Mouse (Mus musculus): Measurements from ENCODE around the gene Trim27. TPM values are rescaled to one million over a fixed set of nuclear protein-coding genes. Genes with fewer than 3 reads are reported as not detected.

The Trim27 gene
- polyA plus RNA-seq, 1 experiment from 2014 or later = 148 TPM

DNA sequence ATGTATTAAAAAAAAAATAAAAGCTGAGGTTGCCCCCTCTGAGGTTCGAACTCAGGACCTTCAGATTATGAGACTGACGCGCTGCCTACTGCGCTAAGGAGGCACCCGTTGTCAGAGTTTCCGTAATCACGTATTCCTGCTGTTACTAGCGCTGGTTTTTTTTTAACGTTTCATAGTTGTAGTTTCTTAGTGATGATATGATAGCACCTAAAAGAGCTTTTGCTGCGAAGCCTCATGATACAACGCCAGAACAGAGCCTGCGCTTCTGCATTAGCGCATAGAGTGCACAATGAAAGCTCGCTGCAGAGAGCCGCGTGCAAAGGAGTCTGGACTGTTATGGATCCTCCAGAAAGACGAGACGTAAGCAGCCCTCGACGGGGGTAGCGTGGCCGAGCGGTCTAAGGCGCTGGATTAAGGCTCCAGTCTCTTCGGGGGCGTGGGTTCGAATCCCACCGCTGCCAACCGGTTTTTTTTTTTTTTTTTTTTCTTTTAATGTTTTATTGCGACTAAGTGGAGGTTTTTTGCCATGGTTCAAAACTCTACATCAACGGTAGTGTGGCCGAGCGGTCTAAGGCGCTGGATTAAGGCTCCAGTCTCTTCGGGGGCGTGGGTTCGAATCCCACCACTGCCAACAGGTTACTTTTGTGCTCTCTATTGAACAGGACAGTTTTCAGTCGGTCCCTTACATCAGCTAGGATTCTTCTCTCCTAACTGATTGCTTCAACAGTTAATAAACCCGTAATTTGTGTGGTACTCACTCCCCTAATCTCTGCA, 9.4 kb upstream of the Trim27 start:
- Histone ChIP-seq H3K36me3 (replicated peaks; ENCODE audit: control insufficient read depth, insufficient read depth, low read depth, low read length) (no peaks in the 10 kb centered on the region), H3K4me1 (ENCODE audit: control insufficient read depth, insufficient read depth, low read length) (no peaks in the 10 kb centered on the region), H3K27me3 (ENCODE audit: control insufficient read depth, insufficient read depth, low read length) (no peaks in the 10 kb centered on the region), H3K9ac (replicated peaks; ENCODE audit: low read length) (no peak overlapping the region), H3K9me3 (replicated peaks; ENCODE audit: control insufficient read depth, low read length) (no peaks in the 10 kb centered on the region), H3K4me2 (ENCODE audit: low read depth, low read length) (peak overlapping the region; percentile 30), H3K27ac (replicated peaks; ENCODE audit: low read depth, low read length) (no peak overlapping the region), H3K4me3 (ENCODE audit: low read depth, low read length) (peak overlapping the region; percentile 40)
- under 1% methylated on average over 39 of the region's 39 CpGs for WGBS
- peak; percentile 83 for DNase-seq (ENCODE audit: low spot score)
- peak; percentile 78 for ATAC-seq (replicated peaks; ENCODE audit: insufficient number of reproducible peaks, low FRiP score, low TSS enrichment, low read depth)

DNA sequence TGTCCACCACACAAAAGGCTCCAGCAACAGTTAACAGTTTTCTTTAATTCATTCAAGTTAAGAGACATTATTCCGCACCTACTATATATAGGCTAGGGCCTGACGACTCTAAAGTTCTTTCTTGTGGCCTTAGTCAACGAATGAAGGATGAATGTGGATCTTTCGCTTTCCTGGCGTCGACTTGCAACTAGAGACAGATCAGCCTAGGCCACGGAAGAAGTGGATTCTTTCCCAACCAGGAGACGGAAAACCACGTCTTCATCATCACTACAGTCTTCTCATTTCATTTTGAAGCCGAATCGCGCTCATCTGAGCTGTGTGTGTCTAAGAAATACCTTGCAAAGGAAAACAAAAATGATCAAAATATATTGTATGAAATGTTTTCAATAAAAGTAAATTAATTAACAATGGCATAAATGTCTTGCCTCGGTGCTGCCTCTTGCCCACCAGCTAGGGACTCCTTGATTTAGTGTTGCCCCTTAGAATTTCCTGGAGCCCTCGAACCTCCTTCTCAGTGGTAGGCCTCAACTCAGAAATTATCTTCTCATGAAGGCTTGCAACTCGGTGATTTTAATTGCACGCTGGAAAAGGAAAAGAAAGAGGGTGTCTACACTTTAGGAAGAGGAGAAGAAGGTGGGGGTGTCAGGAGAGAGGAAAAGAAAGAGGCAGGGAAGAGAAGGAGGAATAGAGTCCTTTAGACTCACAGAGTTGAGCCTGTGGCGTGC, 8.7 kb upstream of the Trim27 start:
- H3K27ac ChIP-seq (replicated peaks; ENCODE audit: low read depth, low read length) = no peak overlapping the region
- DNase-seq (ENCODE audit: low spot score) (peak; percentile 11), ATAC-seq (replicated peaks; ENCODE audit: insufficient number of reproducible peaks, low FRiP score, low TSS enrichment, low read depth) (no peak)
- H3K4me2 ChIP-seq (ENCODE audit: low read depth, low read length) = peak overlapping the region; percentile 38
- H3K9ac ChIP-seq (replicated peaks; ENCODE audit: low read length) = 0 out of 2 replicates have a peak overlapping the region, but pooled peaks have one; percentile 4
- no peaks in the 10 kb centered on the region for H3K9me3 ChIP-seq (replicated peaks; ENCODE audit: control insufficient read depth, low read length)
- 30% methylated on average over 17 of the region's 17 CpGs for WGBS
- H3K4me1 ChIP-seq (ENCODE audit: control insufficient read depth, insufficient read depth, low read length) = no peaks in the 10 kb centered on the region
- peak overlapping the region; percentile 48 for H3K4me3 ChIP-seq (ENCODE audit: low read depth, low read length)
- H3K27me3 ChIP-seq (ENCODE audit: control insufficient read depth, insufficient read depth, low read length) = no peaks in the 10 kb centered on the region
- H3K36me3 ChIP-seq (replicated peaks; ENCODE audit: control insufficient read depth, insufficient read depth, low read depth, low read length) = no peaks in the 10 kb centered on the region

DNA sequence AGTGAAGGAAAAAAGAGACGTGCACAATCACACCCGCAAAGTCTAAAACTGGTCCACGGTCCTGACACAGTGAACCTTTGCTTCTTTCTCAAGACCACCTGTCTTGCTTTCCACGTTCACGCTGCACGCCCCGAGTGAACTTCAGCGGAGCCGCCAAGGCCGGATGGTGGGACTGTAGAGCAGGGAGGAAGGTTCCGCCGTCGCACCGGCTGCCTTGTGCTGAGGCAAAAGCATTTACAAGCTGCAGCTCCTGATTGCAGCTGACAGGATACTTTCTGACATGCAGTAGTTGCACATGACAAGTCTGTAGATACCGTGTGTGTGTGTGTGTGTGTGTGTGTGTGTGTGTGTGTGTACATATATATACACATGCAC, 8.1 kb upstream of the Trim27 start:
- 7% methylated on average over 15 of the region's 15 CpGs for WGBS
- 0 out of 2 replicates have a peak, but pooled peaks have one; percentile 2 for ATAC-seq (replicated peaks; ENCODE audit: insufficient number of reproducible peaks, low FRiP score, low TSS enrichment, low read depth)
- H3K9ac ChIP-seq (replicated peaks; ENCODE audit: low read length) = 0 out of 2 replicates have a peak overlapping the region, but pooled peaks have one; percentile 4

DNA sequence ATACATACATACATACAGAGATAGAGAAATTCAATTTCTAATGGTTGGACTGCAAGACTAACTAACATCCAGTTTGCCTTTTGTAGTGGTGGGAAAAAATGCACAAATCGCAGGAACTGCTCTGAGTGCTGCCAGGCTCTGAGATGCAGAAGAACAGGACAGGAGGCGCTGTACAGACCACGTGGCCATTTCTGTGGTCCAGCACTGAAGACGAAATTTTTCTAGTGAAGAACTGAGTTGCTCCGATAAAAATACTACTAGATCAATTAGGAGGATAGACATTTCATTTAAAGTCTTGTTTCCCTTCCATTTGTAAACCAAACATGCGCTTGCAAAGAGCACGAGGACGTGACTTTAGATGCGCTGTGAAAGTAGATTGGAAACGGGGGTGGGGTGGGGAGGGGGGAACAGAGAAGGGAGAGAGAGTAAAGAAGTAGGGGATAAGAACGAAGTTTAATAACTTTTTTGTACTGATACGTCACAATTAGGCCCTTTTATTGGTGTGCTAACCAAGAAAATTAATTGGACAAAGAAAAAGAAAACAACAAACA, 7.6 kb upstream of the Trim27 start:
- Histone ChIP-seq H3K27me3 (ENCODE audit: control insufficient read depth, insufficient read depth, low read length) (no peaks in the 10 kb centered on the region), H3K4me3 (ENCODE audit: low read depth, low read length) (peak overlapping the region; percentile 48), H3K4me1 (ENCODE audit: control insufficient read depth, insufficient read depth, low read length) (no peaks in the 10 kb centered on the region), H3K9ac (replicated peaks; ENCODE audit: low read length) (peak overlapping the region; percentile 56), H3K27ac (replicated peaks; ENCODE audit: low read depth, low read length) (no peak overlapping the region), H3K9me3 (replicated peaks; ENCODE audit: control insufficient read depth, low read length) (no peaks in the 10 kb centered on the region), H3K36me3 (replicated peaks; ENCODE audit: control insufficient read depth, insufficient read depth, low read depth, low read length) (no peaks in the 10 kb centered on the region), H3K4me2 (ENCODE audit: low read depth, low read length) (peak overlapping the region; percentile 34)
- DNase-seq (ENCODE audit: low spot score) (peak; percentile 81), ATAC-seq (replicated peaks; ENCODE audit: insufficient number of reproducible peaks, low FRiP score, low TSS enrichment, low read depth) (0 out of 2 replicates have a peak, but pooled peaks have one; percentile 29)
- 1% methylated on average over 12 of the region's 12 CpGs for WGBS

More for the DNA sequence above, 8.1 kb upstream of the Trim27 start:
- Histone ChIP-seq H3K9me3 (replicated peaks; ENCODE audit: control insufficient read depth, low read length) (no peaks in the 10 kb centered on the region), H3K4me3 (ENCODE audit: low read depth, low read length) (peak overlapping the region; percentile 48), H3K36me3 (replicated peaks; ENCODE audit: control insufficient read depth, insufficient read depth, low read depth, low read length) (no peaks in the 10 kb centered on the region), H3K27ac (replicated peaks; ENCODE audit: low read depth, low read length) (no peak overlapping the region), H3K4me1 (ENCODE audit: control insufficient read depth, insufficient read depth, low read length) (no peaks in the 10 kb centered on the region), H3K27me3 (ENCODE audit: control insufficient read depth, insufficient read depth, low read length) (no peaks in the 10 kb centered on the region), H3K4me2 (ENCODE audit: low read depth, low read length) (peak overlapping the region; percentile 38)
- peak; percentile 51 for DNase-seq (ENCODE audit: low spot score)

DNA sequence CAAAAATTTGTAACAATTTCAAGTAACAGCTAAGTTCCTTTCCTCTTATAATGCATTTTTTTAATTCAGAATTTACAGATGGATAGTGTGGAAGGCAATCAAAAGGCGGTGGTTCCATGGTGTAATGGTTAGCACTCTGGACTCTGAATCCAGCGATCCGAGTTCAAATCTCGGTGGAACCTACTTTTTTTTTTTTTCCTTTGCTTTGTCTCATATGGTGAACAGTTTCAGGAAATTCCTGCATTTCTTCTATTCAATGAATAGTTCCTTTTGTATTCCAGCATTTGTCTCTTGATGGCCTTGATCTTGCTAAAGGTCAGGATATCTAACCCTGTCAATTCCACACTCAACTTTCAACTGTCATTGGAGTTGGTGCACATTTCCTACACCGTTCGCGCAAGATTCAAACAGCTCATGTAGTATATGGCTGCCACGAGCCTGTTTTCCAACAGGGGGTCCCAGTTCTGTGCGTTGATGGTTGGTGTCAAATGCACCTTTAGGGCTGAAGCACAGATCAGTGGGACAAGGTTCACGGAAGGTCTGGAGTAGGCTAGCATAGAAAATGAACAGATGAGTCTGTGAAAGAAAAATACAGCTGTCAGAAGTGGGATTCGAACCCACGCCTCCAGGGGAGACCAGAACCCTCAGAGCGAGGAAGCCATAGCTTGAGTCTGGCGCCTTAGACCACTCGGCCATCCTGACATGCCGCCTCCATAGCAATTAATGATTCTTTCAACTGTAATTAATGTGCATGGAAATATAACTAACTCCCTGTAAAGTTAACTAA, 6.8 kb upstream of the Trim27 start:
- no peaks in the 10 kb centered on the region for H3K4me1 ChIP-seq (ENCODE audit: control insufficient read depth, insufficient read depth, low read length)
- H3K4me3 ChIP-seq (ENCODE audit: low read depth, low read length) = peak overlapping the region; percentile 48
- H3K27me3 ChIP-seq (ENCODE audit: control insufficient read depth, insufficient read depth, low read length) = no peaks in the 10 kb centered on the region
- no peak overlapping the region for H3K9ac ChIP-seq (replicated peaks; ENCODE audit: low read length)
- no peaks in the 10 kb centered on the region for H3K36me3 ChIP-seq (replicated peaks; ENCODE audit: control insufficient read depth, insufficient read depth, low read depth, low read length)
- no peak overlapping the region for H3K27ac ChIP-seq (replicated peaks; ENCODE audit: low read depth, low read length)
- ATAC-seq (replicated peaks; ENCODE audit: insufficient number of reproducible peaks, low FRiP score, low TSS enrichment, low read depth) (peak; percentile 51), DNase-seq (ENCODE audit: low spot score) (peak; percentile 87)
- H3K4me2 ChIP-seq (ENCODE audit: low read depth, low read length) = peak overlapping the region; percentile 56
- under 1% methylated on average over 16 of the region's 16 CpGs for WGBS
- H3K9me3 ChIP-seq (replicated peaks; ENCODE audit: control insufficient read depth, low read length) = no peaks in the 10 kb centered on the region

DNA sequence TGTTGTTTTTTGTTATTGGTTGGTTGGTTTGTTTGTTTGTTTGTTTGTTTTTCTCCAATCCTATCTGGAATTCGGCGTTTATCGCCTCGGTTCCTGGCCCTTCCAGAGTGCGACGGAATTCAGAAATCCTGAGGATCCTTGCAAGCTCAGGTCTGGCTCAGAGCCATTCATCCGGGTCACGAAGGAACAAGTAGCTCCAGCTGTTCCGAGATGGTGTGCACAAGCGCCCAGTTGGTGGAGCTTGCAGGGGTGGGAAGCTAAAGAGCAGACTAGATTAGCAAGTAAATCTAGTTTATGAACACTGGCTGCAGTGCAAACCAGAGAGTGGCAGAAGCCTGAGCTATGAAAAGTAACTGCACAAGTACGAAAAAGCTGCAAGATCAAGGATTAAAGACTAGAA, 6.2 kb upstream of the Trim27 start:
- no peaks in the 10 kb centered on the region for H3K4me1 ChIP-seq (ENCODE audit: control insufficient read depth, insufficient read depth, low read length)
- no peaks in the 10 kb centered on the region for H3K9me3 ChIP-seq (replicated peaks; ENCODE audit: control insufficient read depth, low read length)
- peak; percentile 27 for ATAC-seq (replicated peaks; ENCODE audit: insufficient number of reproducible peaks, low FRiP score, low TSS enrichment, low read depth)
- DNase-seq (ENCODE audit: low spot score) = peak; percentile 89
- no peaks in the 10 kb centered on the region for H3K36me3 ChIP-seq (replicated peaks; ENCODE audit: control insufficient read depth, insufficient read depth, low read depth, low read length)
- no peak overlapping the region for H3K27ac ChIP-seq (replicated peaks; ENCODE audit: low read depth, low read length)
- H3K9ac ChIP-seq (replicated peaks; ENCODE audit: low read length) = peak overlapping the region; percentile 10
- under 1% methylated on average over 11 of the region's 11 CpGs for WGBS
- H3K4me2 ChIP-seq (ENCODE audit: low read depth, low read length) = peak overlapping the region; percentile 56
- H3K4me3 ChIP-seq (ENCODE audit: low read depth, low read length) = peak overlapping the region; percentile 48
- no peaks in the 10 kb centered on the region for H3K27me3 ChIP-seq (ENCODE audit: control insufficient read depth, insufficient read depth, low read length)

DNA sequence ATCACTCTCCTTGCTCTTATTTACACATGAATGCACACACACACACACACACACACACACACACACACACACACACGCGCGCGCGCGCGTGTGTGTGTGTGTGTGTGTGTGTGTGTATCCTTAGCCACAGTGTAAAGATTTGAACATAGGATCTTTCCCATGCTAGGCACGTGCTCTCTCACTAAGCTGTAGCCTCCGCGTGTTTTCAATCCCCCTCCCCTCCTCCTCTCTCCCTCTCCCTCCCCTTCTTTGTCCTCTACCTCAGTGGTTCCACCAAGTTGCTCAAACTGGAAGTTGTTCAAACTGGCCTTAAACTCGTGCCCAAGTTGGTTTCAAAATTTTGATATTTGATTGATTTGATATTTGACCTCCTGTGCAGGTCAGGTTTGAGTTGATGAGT, 2.5 kb upstream of the Trim27 start:
- WGBS = 66% methylated on average over 11 of the region's 11 CpGs
- Histone ChIP-seq H3K4me1 (ENCODE audit: control insufficient read depth, insufficient read depth, low read length) (no peaks in the 10 kb centered on the region), H3K9ac (replicated peaks; ENCODE audit: low read length) (no peak overlapping the region), H3K27me3 (ENCODE audit: control insufficient read depth, insufficient read depth, low read length) (no peaks in the 10 kb centered on the region), H3K4me2 (ENCODE audit: low read depth, low read length) (no peak overlapping the region), H3K27ac (replicated peaks; ENCODE audit: low read depth, low read length) (no peak overlapping the region), H3K4me3 (ENCODE audit: low read depth, low read length) (no peak overlapping the region), H3K36me3 (replicated peaks; ENCODE audit: control insufficient read depth, insufficient read depth, low read depth, low read length) (no peaks in the 10 kb centered on the region), H3K9me3 (replicated peaks; ENCODE audit: control insufficient read depth, low read length) (no peaks in the 10 kb centered on the region)
- DNase-seq (ENCODE audit: low spot score) (no peak), ATAC-seq (replicated peaks; ENCODE audit: insufficient number of reproducible peaks, low FRiP score, low TSS enrichment, low read depth) (no peak)
